Mouse (Mus musculus) hindbrain, embryonic 10.5 days (tissue): ENCODE data around the gene Mpdu1. TPM values are rescaled to one million over a fixed set of nuclear protein-coding genes. Genes with fewer than 3 reads are reported as not detected.
A peak's percentile ranks its signal among the peaks of the same experiment; 100 is the strongest.

ENCODE experiments used
- DNase-seq: peaks from one replicate; pipeline ENCODE4 v3.0.0-alpha.2; 2017; ENCODE audit warnings: low spot score
- H3K27ac ChIP-seq: fragments of 300-500 bp; sonication (generic); 2 replicates; pipeline ENCODE4 v1.5.1; 2016; ENCODE audit warnings: mild to moderate bottlenecking, moderate library complexity
- H3K27me3 ChIP-seq: fragments of 300-500 bp; sonication (generic); 2 replicates; pipeline ENCODE4 v1.6.1; 2016; ENCODE audit warnings: mild to moderate bottlenecking; ENCODE audit not compliant: poor library complexity, insufficient read depth, severe bottlenecking
- H3K36me3 ChIP-seq: fragments of 300-500 bp; sonication (generic); 2 replicates; pipeline ENCODE4 v1.6.1; 2016; ENCODE audit warnings: mild to moderate bottlenecking, moderate library complexity
- H3K4me1 ChIP-seq: fragments of 300-500 bp; sonication (generic); replicated peaks from 2 replicates; pipeline ENCODE4 v1.6.1; 2016; ENCODE audit warnings: mild to moderate bottlenecking
- H3K4me3 ChIP-seq: fragments of 300-500 bp; sonication (generic); 2 replicates; pipeline ENCODE4 v1.5.1; 2016; ENCODE audit warnings: mild to moderate bottlenecking, moderate library complexity
- H3K9me3 ChIP-seq: fragments of 300-500 bp; sonication (generic); 2 replicates; pipeline ENCODE4 v1.6.1; 2016; ENCODE audit warnings: mild to moderate bottlenecking, moderate library complexity
- WGBS: fragments of 180-500 bp; shearing (Covaris S2); methylation state at CpG from one replicate; pipeline ENCODE4 v1.1.7; 2016; 5-methylcytosine and 5-hydroxymethylcytosine counted together
- polyA plus RNA-seq: library from polyadenylated mRNA; unstranded; fragments of >200 nt; fragmentation: Nextera tagmentation; extraction: Ambion mirVana; gene quantifications from 2 replicates; pipeline ENCODE4 v1.2.1, GENCODE M21; 2016

Mpdu1 gene
- polyA plus RNA-seq, 1 experiment from 2014 or later, result 88.3 TPM

- DNase-seq, result no peak
- no peak within 1 kb of the TSS for H3K4me3 ChIP-seq
- peaks cover 15% of the 10 kb centered on the region; the same call in 1 of the 2 replicates for H3K27me3 ChIP-seq
- no peak within 1 kb of the TSS for H3K27ac ChIP-seq
- H3K9me3 ChIP-seq, result no peaks in the 10 kb centered on the region
- peaks cover 41% of the 10 kb centered on the region for H3K4me1 ChIP-seq
- 74% methylated on average over 10 of the region's 10 CpGs for WGBS
- no peaks in the 10 kb centered on the region; the same call in 1 of the 2 replicates for H3K36me3 ChIP-seq
Observed at GRCm38 (mm10) chr11:69685526-69686148, 23.2 kb upstream of the Mpdu1 start, which contains the start of gene Tnfsf13. Gene Tnfsf13, minus strand, starts transcription at chr11:69685784.

GRCm38 (mm10) chr11:69684936-69685335 is 22.5 kb upstream of the Mpdu1 start:
- Histone ChIP-seq H3K4me3 (no peak overlapping the region), H3K27ac (no peak overlapping the region), H3K36me3 (peaks cover 7% of the 10 kb centered on the region), H3K9me3 (no peaks in the 10 kb centered on the region), H3K4me1 (peaks cover 47% of the 10 kb centered on the region), H3K27me3 (peaks cover 15% of the 10 kb centered on the region; the same call in 1 of the 2 replicates)
- DNase-seq, result no peak
- 83% methylated on average over 6 of the region's 6 CpGs for WGBS

GRCm38 (mm10) chr11:69684128-69684745 is 21.8 kb upstream of the Mpdu1 start:
- H3K27ac ChIP-seq, result peak overlapping the region; percentile 41

DNA sequence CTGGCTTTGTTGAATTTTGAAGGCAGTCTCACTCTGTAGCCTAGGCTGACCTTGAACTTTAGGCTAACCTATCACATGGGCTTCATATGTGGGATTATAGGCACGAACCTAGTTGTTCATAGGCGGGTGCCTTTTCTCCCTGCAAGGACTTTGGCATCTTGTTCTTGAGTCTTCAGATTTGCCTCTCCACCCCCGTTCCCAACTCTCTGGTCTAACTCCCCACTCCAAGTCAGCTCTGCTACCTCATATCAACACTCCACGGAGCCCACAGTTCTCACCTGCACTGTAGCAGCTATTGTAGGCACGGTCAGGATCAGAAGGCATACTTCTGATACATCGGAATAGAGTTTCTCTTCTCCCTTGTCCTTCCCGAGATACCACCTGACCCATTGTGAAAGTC is 21.1 kb upstream of the Mpdu1 start:
- 79% methylated on average over 7 of the region's 7 CpGs for WGBS

More at GRCm38 (mm10) chr11:69684128-69684745, 21.8 kb upstream of the Mpdu1 start:
- peaks cover 14% of the 10 kb centered on the region for H3K36me3 ChIP-seq
- H3K27me3 ChIP-seq, result peaks cover 15% of the 10 kb centered on the region; the same call in 1 of the 2 replicates
- H3K9me3 ChIP-seq, result no peaks in the 10 kb centered on the region
- WGBS, result 86% methylated on average over 12 of the region's 12 CpGs
- DNase-seq, result no peak
- no peak overlapping the region for H3K4me3 ChIP-seq
- H3K4me1 ChIP-seq, result peaks cover 50% of the 10 kb centered on the region

GRCm38 (mm10) chr11:69682840-69683533 is 20.5 kb upstream of the Mpdu1 start:
- H3K27me3 ChIP-seq, result peaks cover 15% of the 10 kb centered on the region; the same call in 1 of the 2 replicates
- peaks cover 50% of the 10 kb centered on the region for H3K4me1 ChIP-seq
- H3K9me3 ChIP-seq, result no peaks in the 10 kb centered on the region
- peaks cover 26% of the 10 kb centered on the region for H3K36me3 ChIP-seq
- H3K4me3 ChIP-seq, result peak overlapping the region; percentile 82
- DNase-seq, result peak; percentile 90
- WGBS, result 28% methylated on average over 12 of the region's 12 CpGs
- peak overlapping the region; percentile 84 for H3K27ac ChIP-seq

More for the DNA sequence above, 21.1 kb upstream of the Mpdu1 start:
- no peak for DNase-seq
- peaks cover 21% of the 10 kb centered on the region for H3K36me3 ChIP-seq
- peaks cover 50% of the 10 kb centered on the region for H3K4me1 ChIP-seq
- H3K4me3 ChIP-seq, result no peak overlapping the region
- H3K27ac ChIP-seq, result peak overlapping the region; percentile 84; the same call in 1 of the 2 replicates
- H3K9me3 ChIP-seq, result no peaks in the 10 kb centered on the region
- H3K27me3 ChIP-seq, result peaks cover 15% of the 10 kb centered on the region; the same call in 1 of the 2 replicates

DNA sequence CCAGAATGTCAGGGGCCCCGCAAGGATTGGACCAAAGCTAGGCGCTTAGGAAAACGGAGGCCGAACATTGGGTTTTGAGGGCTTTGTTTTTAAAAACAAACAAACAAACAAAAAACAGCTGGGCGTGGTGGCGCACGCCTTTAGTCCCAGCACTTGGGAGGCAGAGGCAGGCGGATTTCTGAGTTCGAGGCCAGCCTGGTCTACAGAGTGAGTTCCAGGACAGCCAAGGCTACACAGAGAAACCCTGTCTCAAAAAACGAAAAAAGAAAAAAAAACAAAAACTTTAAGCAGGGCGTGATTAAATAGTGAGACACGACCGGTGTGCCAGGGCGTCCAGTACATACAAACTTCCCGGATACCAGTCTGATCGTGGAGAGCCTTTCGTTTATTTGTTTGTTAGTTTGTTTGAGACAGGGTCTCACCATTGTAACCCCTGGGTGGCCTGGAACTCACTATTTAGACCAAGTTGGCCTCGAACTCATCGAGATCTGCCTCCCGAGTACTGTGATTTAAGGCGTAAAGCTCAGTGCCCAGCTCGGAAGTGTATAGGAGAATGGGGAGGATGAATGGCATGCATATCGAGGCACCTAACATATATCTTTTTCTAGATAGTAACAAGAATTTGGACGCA is 19.9 kb upstream of the Mpdu1 start:
- peaks cover 50% of the 10 kb centered on the region for H3K4me1 ChIP-seq

DNA sequence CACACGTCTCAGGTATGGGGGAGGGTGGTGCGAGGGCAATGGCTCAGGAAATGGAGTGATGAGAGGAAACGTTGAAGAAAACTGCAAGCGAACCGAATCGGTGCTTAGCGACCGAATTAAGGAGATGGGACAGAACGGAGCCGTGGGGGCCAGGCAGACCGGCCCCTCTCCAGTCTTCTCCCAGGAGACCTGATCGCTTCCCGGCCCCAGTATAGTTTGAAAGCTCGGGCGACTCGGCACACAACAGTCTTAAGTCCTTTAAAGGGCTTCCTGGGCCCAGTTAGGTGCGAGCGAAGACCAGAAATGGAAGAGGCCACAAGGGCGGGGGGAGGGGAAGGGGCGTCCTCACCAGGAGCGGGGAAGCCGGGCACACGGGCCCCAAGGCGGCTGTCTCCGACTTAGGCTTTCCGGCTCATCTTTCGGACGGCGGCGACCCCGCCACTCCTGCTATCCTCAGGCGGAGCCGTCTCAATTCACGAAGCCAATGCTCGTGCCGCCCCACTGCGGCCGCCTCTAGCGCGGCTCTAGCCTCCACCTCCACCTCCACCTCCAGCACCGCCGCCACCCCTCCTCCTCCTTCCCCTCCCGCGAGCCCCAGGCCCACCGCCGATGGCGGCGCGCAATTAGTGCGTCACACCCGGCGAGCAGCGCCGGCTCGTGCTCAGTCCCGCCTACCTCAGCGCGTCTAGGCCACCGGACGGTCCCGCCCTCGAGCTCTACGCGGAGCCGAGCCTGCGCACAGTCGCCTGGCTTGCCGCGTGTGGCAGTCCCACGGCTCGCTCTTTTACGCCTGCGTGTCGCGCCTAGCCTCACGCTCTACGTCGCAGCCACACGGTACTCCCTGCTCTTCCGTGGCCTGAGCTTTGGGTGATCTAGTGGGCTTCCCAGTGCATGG is 19.1 kb upstream of the Mpdu1 start, which contains the start of gene Senp3:
TSS of gene Senp3 (minus strand) at position 771 of the 895 bp plus-strand sequence.
- H3K4me1 ChIP-seq, result peaks cover 45% of the 10 kb centered on the region
- WGBS, result under 1% methylated on average over 80 of the region's 80 CpGs

More for the DNA sequence above, 19.9 kb upstream of the Mpdu1 start:
- WGBS, result 29% methylated on average over 24 of the region's 24 CpGs
- Histone ChIP-seq H3K27ac (peak overlapping the region; percentile 93), H3K4me3 (peak overlapping the region; percentile 82), H3K9me3 (no peaks in the 10 kb centered on the region), H3K27me3 (peaks cover 14% of the 10 kb centered on the region; the same call in 1 of the 2 replicates), H3K36me3 (peaks cover 33% of the 10 kb centered on the region)
- DNase-seq, result no peak

DNA sequence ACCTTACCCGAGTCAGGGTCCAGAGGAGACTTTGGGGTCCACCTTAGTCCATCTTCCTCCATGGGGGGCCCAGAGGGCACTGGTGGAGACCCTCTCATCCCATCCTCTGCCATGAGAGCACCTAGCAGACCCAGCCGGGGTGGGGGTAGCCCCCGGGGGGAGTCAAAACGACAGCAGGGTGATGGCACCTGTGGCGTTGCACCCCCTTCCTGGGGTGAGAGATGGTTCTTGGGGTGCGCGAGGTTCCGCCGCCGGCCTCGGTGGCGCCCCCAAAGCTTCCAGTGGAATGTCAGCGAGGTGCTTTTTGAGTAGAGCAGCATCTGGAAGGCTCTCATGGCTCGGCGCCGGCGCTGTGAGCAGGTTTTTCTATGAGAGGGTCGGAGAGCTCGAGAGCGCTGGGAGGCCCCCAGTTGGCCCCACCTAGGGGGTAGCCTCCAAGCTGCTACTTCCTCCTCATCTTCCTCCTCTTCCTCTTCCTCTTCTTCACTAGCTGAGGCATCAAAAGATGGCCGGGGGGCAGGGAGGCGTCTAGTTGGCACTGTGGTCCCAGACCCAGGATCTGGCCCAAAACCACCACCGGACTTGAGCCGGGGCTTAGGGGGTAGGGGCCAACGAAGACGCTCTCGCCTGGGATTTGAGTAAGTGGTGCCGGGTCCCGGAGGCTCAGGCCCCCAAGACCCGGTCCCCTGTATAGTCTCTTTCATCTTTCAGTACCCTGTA is 17.9 kb upstream of the Mpdu1 start:
- peaks cover 38% of the 10 kb centered on the region for H3K4me1 ChIP-seq
- H3K27ac ChIP-seq, result no peak overlapping the region; the same call in 1 of the 2 replicates
- DNase-seq, result no peak
- H3K27me3 ChIP-seq, result peaks cover 7% of the 10 kb centered on the region; the same call in 1 of the 2 replicates
- H3K9me3 ChIP-seq, result no peaks in the 10 kb centered on the region
- 91% methylated on average over 30 of the region's 30 CpGs for WGBS
- peaks cover 53% of the 10 kb centered on the region for H3K36me3 ChIP-seq
- H3K4me3 ChIP-seq, result peak overlapping the region; percentile 82

More for the DNA sequence above, 19.1 kb upstream of the Mpdu1 start, which contains the start of gene Senp3:
- H3K36me3 ChIP-seq, result peaks cover 41% of the 10 kb centered on the region
- H3K27me3 ChIP-seq, result peaks cover 7% of the 10 kb centered on the region; the same call in 1 of the 2 replicates
- H3K4me3 ChIP-seq, result peak within 1 kb of the TSS; percentile 82
- DNase-seq, result peak; percentile 98
- H3K27ac ChIP-seq, result peak within 1 kb of the TSS; percentile 93
- H3K9me3 ChIP-seq, result no peaks in the 10 kb centered on the region

DNA sequence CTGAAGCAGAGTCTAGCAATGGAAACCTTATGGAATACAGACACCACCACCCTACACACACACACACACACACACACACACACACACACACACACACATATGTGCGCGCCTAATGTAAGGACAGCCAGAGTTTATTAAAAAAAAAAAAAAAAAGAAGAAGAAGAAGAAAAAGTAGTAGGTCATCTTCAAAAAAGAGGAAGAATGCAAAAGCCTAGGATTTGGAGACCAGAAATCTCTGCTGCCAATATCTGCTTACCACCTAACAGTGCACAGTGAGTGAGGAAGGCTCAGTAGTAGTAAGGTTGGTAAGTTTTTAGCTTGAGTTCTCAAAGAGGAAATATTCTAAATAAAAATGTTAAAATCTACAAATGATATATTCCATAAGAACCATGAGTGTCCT is 16.7 kb upstream of the Mpdu1 start:
- Histone ChIP-seq H3K4me1 (peaks cover 38% of the 10 kb centered on the region), H3K36me3 (peaks cover 65% of the 10 kb centered on the region), H3K27ac (no peak overlapping the region), H3K9me3 (no peaks in the 10 kb centered on the region), H3K4me3 (no peak overlapping the region), H3K27me3 (no peaks in the 10 kb centered on the region; the same call in 1 of the 2 replicates)
- no peak for DNase-seq
- WGBS, result 97% methylated on average over 2 of the region's 2 CpGs

- peak within 1 kb of the TSS; percentile 98 for H3K27ac ChIP-seq
- H3K4me3 ChIP-seq, result peak within 1 kb of the TSS; percentile 100
- WGBS, result under 1% methylated on average over 36 of the region's 36 CpGs
- no peaks in the 10 kb centered on the region for H3K27me3 ChIP-seq
- peaks cover 89% of the 10 kb centered on the region for H3K36me3 ChIP-seq
- no peaks in the 10 kb centered on the region for H3K9me3 ChIP-seq
- peak; percentile 100 for DNase-seq
- H3K4me1 ChIP-seq, result peaks cover 26% of the 10 kb centered on the region
Observed at GRCm38 (mm10) chr11:69672211-69672706, 9.8 kb upstream of the Mpdu1 start, which contains the start of gene Eif4a1. Gene Eif4a1, minus strand, starts transcription at chr11:69672423.

GRCm38 (mm10) chr11:69671726-69672124 is 9.3 kb upstream of the Mpdu1 start:
- WGBS, result under 1% methylated on average over 43 of the region's 43 CpGs
- peaks cover 26% of the 10 kb centered on the region for H3K4me1 ChIP-seq
- no peaks in the 10 kb centered on the region for H3K9me3 ChIP-seq
- peaks cover 88% of the 10 kb centered on the region for H3K36me3 ChIP-seq
- H3K27me3 ChIP-seq, result no peaks in the 10 kb centered on the region
- peak overlapping the region; percentile 98 for H3K27ac ChIP-seq
- peak overlapping the region; percentile 100 for H3K4me3 ChIP-seq
- no peak for DNase-seq
